Mouse (Mus musculus): Measurements from ENCODE around the gene Cks1b. TPM values are rescaled to one million over a fixed set of nuclear protein-coding genes. Genes with fewer than 3 reads are reported as not detected.

Gene Cks1b
- polyA plus RNA-seq, 1 experiment from 2014 or later = 668 TPM

DNA sequence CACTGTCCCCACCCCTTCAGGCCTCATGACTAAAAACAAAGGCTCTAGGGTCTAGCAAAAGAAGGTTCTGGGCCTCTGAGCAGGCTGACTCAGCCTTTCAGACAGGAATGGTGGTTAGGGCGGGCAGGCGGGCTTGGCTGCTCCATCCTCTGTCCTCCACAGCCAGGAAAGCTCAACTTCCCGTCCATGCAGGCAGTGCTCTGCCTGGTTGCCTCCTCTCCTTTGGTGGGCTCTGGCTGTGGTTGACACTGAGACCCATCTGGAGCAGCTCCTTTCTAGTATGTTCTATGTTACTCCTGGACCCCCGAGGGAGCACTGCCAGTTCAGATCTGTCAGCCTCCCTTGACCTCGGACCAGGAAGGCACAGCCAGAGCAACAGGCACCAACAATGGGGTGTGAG is 15.5 kb downstream of the Cks1b start, which contains the start of gene Lenep:
Lenep (minus strand) TSS at position 101 of the 400 bp plus-strand sequence.
- no peaks in the 10 kb centered on the region for H3K27me3 ChIP-seq (ENCODE audit: control insufficient read depth, insufficient read depth, low read length)
- DNase-seq (ENCODE audit: low spot score) (no peak), ATAC-seq (replicated peaks; ENCODE audit: insufficient number of reproducible peaks, low FRiP score, low TSS enrichment, low read depth) (no peak)
- H3K9me3 ChIP-seq (replicated peaks; ENCODE audit: control insufficient read depth, low read length) = no peaks in the 10 kb centered on the region
- H3K4me1 ChIP-seq (ENCODE audit: control insufficient read depth, insufficient read depth, low read length) = no peaks in the 10 kb centered on the region
- WGBS = 83% methylated on average over 5 of the region's 5 CpGs
- no peak within 1 kb of the TSS for H3K27ac ChIP-seq (replicated peaks; ENCODE audit: low read depth, low read length)
- H3K4me3 ChIP-seq (ENCODE audit: low read depth, low read length) = no peak within 1 kb of the TSS
- H3K9ac ChIP-seq (replicated peaks; ENCODE audit: low read length) = no peak within 1 kb of the TSS
- peaks cover 3% of the 10 kb centered on the region for H3K36me3 ChIP-seq (replicated peaks; ENCODE audit: control insufficient read depth, insufficient read depth, low read depth, low read length)
- no peak within 1 kb of the TSS for H3K4me2 ChIP-seq (ENCODE audit: low read depth, low read length)

DNA sequence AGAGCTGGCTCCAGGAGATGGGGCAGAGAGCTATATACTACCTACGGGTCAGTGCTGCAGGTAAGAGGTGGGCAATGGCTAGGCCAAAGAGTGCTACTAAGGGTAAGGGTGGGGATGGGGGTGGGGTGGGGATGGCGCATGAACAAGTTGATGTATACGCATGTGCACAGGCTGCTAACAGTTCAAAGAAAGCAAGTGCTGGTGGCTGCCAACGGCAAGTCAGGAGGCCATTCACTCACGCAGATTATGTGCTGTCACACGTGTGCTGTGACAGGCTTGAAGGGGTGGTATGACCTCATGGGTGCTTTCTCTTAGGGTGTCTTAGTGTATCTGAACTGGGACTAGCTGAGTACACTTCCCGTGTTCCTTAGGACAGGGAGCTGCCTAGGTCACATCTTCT is 16.9 kb downstream of the Cks1b start:
- WGBS = 86% methylated on average over 7 of the region's 7 CpGs
- DNase-seq (ENCODE audit: low spot score) (no peak), ATAC-seq (replicated peaks; ENCODE audit: insufficient number of reproducible peaks, low FRiP score, low TSS enrichment, low read depth) (no peak)

DNA sequence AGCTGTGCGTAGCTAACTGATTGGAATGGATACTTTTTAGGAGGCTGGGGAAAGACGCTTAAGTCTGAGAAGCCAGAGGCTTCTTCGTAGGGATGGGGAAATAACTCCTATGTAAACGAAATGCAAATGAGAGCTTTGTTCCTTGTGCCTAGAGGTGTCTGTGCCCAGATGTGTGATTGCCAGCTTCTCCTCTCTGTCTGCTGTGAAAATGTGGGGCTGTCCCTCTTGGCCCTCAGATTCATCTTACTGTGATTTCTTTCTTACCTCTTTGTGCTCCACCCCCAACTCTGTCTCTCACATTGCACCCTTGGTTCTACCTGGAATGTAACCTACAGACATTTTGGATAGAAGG is 21.6 kb downstream of the Cks1b start:
- WGBS = 4% methylated on average over 4 of the region's 4 CpGs
- no peak overlapping the region for H3K27ac ChIP-seq (replicated peaks; ENCODE audit: low read depth, low read length)
- peak overlapping the region; percentile 83 for H3K4me2 ChIP-seq (ENCODE audit: low read depth, low read length)
- DNase-seq (ENCODE audit: low spot score) (no peak), ATAC-seq (replicated peaks; ENCODE audit: insufficient number of reproducible peaks, low FRiP score, low TSS enrichment, low read depth) (no peak)
- H3K4me1 ChIP-seq (ENCODE audit: control insufficient read depth, insufficient read depth, low read length) = peaks cover 11% of the 10 kb centered on the region
- H3K9me3 ChIP-seq (replicated peaks; ENCODE audit: control insufficient read depth, low read length) = no peaks in the 10 kb centered on the region
- H3K4me3 ChIP-seq (ENCODE audit: low read depth, low read length) = peak overlapping the region; percentile 45
- H3K9ac ChIP-seq (replicated peaks; ENCODE audit: low read length) = peak overlapping the region; percentile 50
- no peaks in the 10 kb centered on the region for H3K36me3 ChIP-seq (replicated peaks; ENCODE audit: control insufficient read depth, insufficient read depth, low read depth, low read length)
- peaks cover 14% of the 10 kb centered on the region for H3K27me3 ChIP-seq (ENCODE audit: control insufficient read depth, insufficient read depth, low read length)

More for the DNA sequence above, 16.9 kb downstream of the Cks1b start:
- Histone ChIP-seq H3K4me1 (ENCODE audit: control insufficient read depth, insufficient read depth, low read length) (no peaks in the 10 kb centered on the region), H3K36me3 (replicated peaks; ENCODE audit: control insufficient read depth, insufficient read depth, low read depth, low read length) (peaks cover 3% of the 10 kb centered on the region), H3K9ac (replicated peaks; ENCODE audit: low read length) (no peak overlapping the region), H3K27me3 (ENCODE audit: control insufficient read depth, insufficient read depth, low read length) (no peaks in the 10 kb centered on the region), H3K9me3 (replicated peaks; ENCODE audit: control insufficient read depth, low read length) (no peaks in the 10 kb centered on the region), H3K4me3 (ENCODE audit: low read depth, low read length) (no peak overlapping the region), H3K27ac (replicated peaks; ENCODE audit: low read depth, low read length) (no peak overlapping the region), H3K4me2 (ENCODE audit: low read depth, low read length) (no peak overlapping the region)

DNA sequence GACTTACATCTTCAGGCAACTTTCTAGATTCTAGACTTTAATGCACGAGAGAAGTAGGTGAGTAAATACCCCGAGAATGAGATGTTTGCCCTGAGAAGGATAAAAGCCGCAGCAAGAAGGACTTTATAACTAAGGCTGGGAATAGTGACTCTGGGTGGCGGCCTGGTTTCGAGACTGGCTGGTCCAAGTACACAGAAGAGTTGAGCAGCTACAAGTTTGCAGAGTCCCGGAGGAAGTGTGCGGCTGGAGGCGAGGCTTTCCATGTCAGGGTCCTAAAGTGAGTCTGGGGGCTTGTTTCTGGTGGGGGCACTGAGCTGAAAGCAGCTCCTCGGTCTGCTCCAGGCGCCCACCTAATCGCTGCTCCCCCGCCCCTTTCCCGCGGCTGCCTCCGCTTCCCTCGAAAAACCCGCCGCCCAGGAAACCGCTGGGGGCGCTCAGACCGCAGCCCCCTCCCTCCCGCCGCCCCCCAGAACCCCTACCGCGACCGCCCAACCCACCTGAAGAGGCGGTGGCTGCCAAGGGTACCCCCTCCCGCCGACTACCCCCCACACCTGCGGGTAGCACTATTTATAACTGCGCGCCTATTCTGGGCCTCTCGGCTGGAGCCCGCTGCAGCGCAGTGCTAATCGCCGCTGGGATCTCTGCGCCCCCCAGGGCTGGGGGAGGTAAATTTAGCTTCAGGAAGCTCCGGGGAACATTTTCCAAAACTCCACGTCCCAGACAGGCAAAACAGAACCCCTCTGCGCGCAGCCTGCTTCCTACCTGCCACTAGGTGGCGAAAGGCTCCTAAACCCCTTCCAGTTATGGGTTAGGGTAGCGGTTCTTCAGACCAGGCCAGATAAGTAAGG is 22.2 kb downstream of the Cks1b start:
- Histone ChIP-seq H3K27ac (replicated peaks; ENCODE audit: low read depth, low read length) (0 out of 2 replicates have a peak overlapping the region, but pooled peaks have one; percentile 2), H3K4me1 (ENCODE audit: control insufficient read depth, insufficient read depth, low read length) (peaks cover 16% of the 10 kb centered on the region), H3K36me3 (replicated peaks; ENCODE audit: control insufficient read depth, insufficient read depth, low read depth, low read length) (no peaks in the 10 kb centered on the region), H3K4me3 (ENCODE audit: low read depth, low read length) (peak overlapping the region; percentile 45), H3K9ac (replicated peaks; ENCODE audit: low read length) (peak overlapping the region; percentile 50), H3K9me3 (replicated peaks; ENCODE audit: control insufficient read depth, low read length) (no peaks in the 10 kb centered on the region), H3K4me2 (ENCODE audit: low read depth, low read length) (peak overlapping the region; percentile 83), H3K27me3 (ENCODE audit: control insufficient read depth, insufficient read depth, low read length) (peaks cover 19% of the 10 kb centered on the region)
- under 1% methylated on average over 42 of the region's 44 CpGs for WGBS
- ATAC-seq (replicated peaks; ENCODE audit: insufficient number of reproducible peaks, low FRiP score, low TSS enrichment, low read depth) = no peak
- DNase-seq (ENCODE audit: low spot score) = peak; percentile 91

- ATAC-seq (replicated peaks; ENCODE audit: insufficient number of reproducible peaks, low FRiP score, low TSS enrichment, low read depth) (no peak), DNase-seq (ENCODE audit: low spot score) (peak; percentile 28)
- H3K4me1 ChIP-seq (ENCODE audit: control insufficient read depth, insufficient read depth, low read length) = peaks cover 16% of the 10 kb centered on the region
- peaks cover 20% of the 10 kb centered on the region for H3K27me3 ChIP-seq (ENCODE audit: control insufficient read depth, insufficient read depth, low read length)
- peak overlapping the region; percentile 50; the same call in 1 of the 2 replicates for H3K9ac ChIP-seq (replicated peaks; ENCODE audit: low read length)
- no peaks in the 10 kb centered on the region for H3K36me3 ChIP-seq (replicated peaks; ENCODE audit: control insufficient read depth, insufficient read depth, low read depth, low read length)
- under 1% methylated on average over 10 of the region's 10 CpGs for WGBS
- H3K27ac ChIP-seq (replicated peaks; ENCODE audit: low read depth, low read length) = no peak overlapping the region
- H3K9me3 ChIP-seq (replicated peaks; ENCODE audit: control insufficient read depth, low read length) = no peaks in the 10 kb centered on the region
- H3K4me2 ChIP-seq (ENCODE audit: low read depth, low read length) = peak overlapping the region; percentile 83
- peak overlapping the region; percentile 45 for H3K4me3 ChIP-seq (ENCODE audit: low read depth, low read length)
Observed at GRCm38 (mm10) chr3:89395419-89395805, 22.8 kb downstream of the Cks1b start.

GRCm38 (mm10) chr3:89394894-89395256 is 23.3 kb downstream of the Cks1b start:
- WGBS = 1% methylated on average over 12 of the region's 12 CpGs
- H3K4me2 ChIP-seq (ENCODE audit: low read depth, low read length) = peak overlapping the region; percentile 83
- H3K36me3 ChIP-seq (replicated peaks; ENCODE audit: control insufficient read depth, insufficient read depth, low read depth, low read length) = no peaks in the 10 kb centered on the region
- no peaks in the 10 kb centered on the region for H3K9me3 ChIP-seq (replicated peaks; ENCODE audit: control insufficient read depth, low read length)
- ATAC-seq (replicated peaks; ENCODE audit: insufficient number of reproducible peaks, low FRiP score, low TSS enrichment, low read depth) (no peak), DNase-seq (ENCODE audit: low spot score) (peak; percentile 93)
- H3K4me1 ChIP-seq (ENCODE audit: control insufficient read depth, insufficient read depth, low read length) = peaks cover 16% of the 10 kb centered on the region
- no peak overlapping the region for H3K9ac ChIP-seq (replicated peaks; ENCODE audit: low read length)
- H3K4me3 ChIP-seq (ENCODE audit: low read depth, low read length) = peak overlapping the region; percentile 43
- H3K27me3 ChIP-seq (ENCODE audit: control insufficient read depth, insufficient read depth, low read length) = peaks cover 20% of the 10 kb centered on the region
- H3K27ac ChIP-seq (replicated peaks; ENCODE audit: low read depth, low read length) = no peak overlapping the region; the same call in 1 of the 2 replicates

GRCm38 (mm10) chr3:89394006-89394893 is 23.9 kb downstream of the Cks1b start, which contains the start of gene Zbtb7b:
TSS of gene Zbtb7b (minus strand) at chr3:89394776.
- Histone ChIP-seq H3K36me3 (replicated peaks; ENCODE audit: control insufficient read depth, insufficient read depth, low read depth, low read length) (no peaks in the 10 kb centered on the region), H3K27ac (replicated peaks; ENCODE audit: low read depth, low read length) (peak within 1 kb of the TSS; percentile 1; the same call in 1 of the 2 replicates), H3K4me2 (ENCODE audit: low read depth, low read length) (peak within 1 kb of the TSS; percentile 83), H3K4me1 (ENCODE audit: control insufficient read depth, insufficient read depth, low read length) (peaks cover 16% of the 10 kb centered on the region), H3K4me3 (ENCODE audit: low read depth, low read length) (peak within 1 kb of the TSS; percentile 45), H3K9me3 (replicated peaks; ENCODE audit: control insufficient read depth, low read length) (no peaks in the 10 kb centered on the region), H3K27me3 (ENCODE audit: control insufficient read depth, insufficient read depth, low read length) (peaks cover 20% of the 10 kb centered on the region), H3K9ac (replicated peaks; ENCODE audit: low read length) (peak within 1 kb of the TSS; percentile 50)
- DNase-seq (ENCODE audit: low spot score) (peak; percentile 74), ATAC-seq (replicated peaks; ENCODE audit: insufficient number of reproducible peaks, low FRiP score, low TSS enrichment, low read depth) (peak; percentile 46)
- WGBS = under 1% methylated on average over 39 of the region's 42 CpGs

All from embryonic facial prominence, embryonic 11.5 days (tissue).